Mouse (Mus musculus): ENCODE results near the gene Ddah1.

Gene Ddah1

GRCm38 (mm10) chr3:145806502-145806901, 48.0 kb downstream of the Ddah1 start:
- no peak for DNase-seq (ENCODE audit: low read depth, low spot score)

GRCm38 (mm10) chr3:145816807-145817206, 58.3 kb downstream of the Ddah1 start:
- DNase-seq (ENCODE audit: low read depth, low spot score) = no peak

- no peak for DNase-seq (ENCODE audit: low read depth, low spot score)
Measured at GRCm38 (mm10) chr3:145817276-145817675, 58.8 kb downstream of the Ddah1 start.

GRCm38 (mm10) chr3:145820439-145820838, 62.0 kb downstream of the Ddah1 start:
- DNase-seq (ENCODE audit: low read depth, low spot score) = no peak

- DNase-seq (ENCODE audit: low read depth, low spot score) = no peak
Measured at GRCm38 (mm10) chr3:145820938-145821337, 62.5 kb downstream of the Ddah1 start.

- DNase-seq (ENCODE audit: low read depth, low spot score) = no peak
Measured at GRCm38 (mm10) chr3:145822201-145822600, 63.7 kb downstream of the Ddah1 start.

GRCm38 (mm10) chr3:145823661-145824060, 65.2 kb downstream of the Ddah1 start:
- DNase-seq (ENCODE audit: low read depth, low spot score) = no peak

- DNase-seq (ENCODE audit: low read depth, low spot score) = no peak
Measured at GRCm38 (mm10) chr3:145825416-145826055, 67.1 kb downstream of the Ddah1 start.

GRCm38 (mm10) chr3:145827191-145828045, 68.9 kb downstream of the Ddah1 start:
- no peak for DNase-seq (ENCODE audit: low read depth, low spot score)

- DNase-seq (ENCODE audit: low read depth, low spot score) = no peak
Measured at GRCm38 (mm10) chr3:145828906-145829305, 70.4 kb downstream of the Ddah1 start.

- DNase-seq (ENCODE audit: low read depth, low spot score) = no peak
Measured at GRCm38 (mm10) chr3:145833948-145834538, 75.6 kb downstream of the Ddah1 start.

GRCm38 (mm10) chr3:145838281-145838680, 79.8 kb downstream of the Ddah1 start:
- no peak for DNase-seq (ENCODE audit: low read depth, low spot score)

GRCm38 (mm10) chr3:145841961-145842710, 83.7 kb downstream of the Ddah1 start:
- no peak for DNase-seq (ENCODE audit: low read depth, low spot score)

GRCm38 (mm10) chr3:145843836-145844235, 85.4 kb downstream of the Ddah1 start:
- no peak for DNase-seq (ENCODE audit: low read depth, low spot score)

- no peak for DNase-seq (ENCODE audit: low read depth, low spot score)
Measured at GRCm38 (mm10) chr3:145844891-145845290, 86.4 kb downstream of the Ddah1 start.

GRCm38 (mm10) chr3:145846255-145846654, 87.8 kb downstream of the Ddah1 start:
- DNase-seq (ENCODE audit: low read depth, low spot score) = no peak

- DNase-seq (ENCODE audit: low read depth, low spot score) = no peak
Measured at GRCm38 (mm10) chr3:145852041-145852440, 93.6 kb downstream of the Ddah1 start.

GRCm38 (mm10) chr3:145852800-145853199, 94.3 kb downstream of the Ddah1 start:
- DNase-seq (ENCODE audit: low read depth, low spot score) = no peak

- DNase-seq (ENCODE audit: low read depth, low spot score) = no peak
Measured at GRCm38 (mm10) chr3:145853713-145854112, 95.2 kb downstream of the Ddah1 start.

- DNase-seq (ENCODE audit: low read depth, low spot score) = no peak
Measured at GRCm38 (mm10) chr3:145854427-145854826, 96.0 kb downstream of the Ddah1 start.

GRCm38 (mm10) chr3:145855299-145855698, 96.8 kb downstream of the Ddah1 start:
- DNase-seq (ENCODE audit: low read depth, low spot score) = no peak

GRCm38 (mm10) chr3:145858388-145858787, 99.9 kb downstream of the Ddah1 start:
- DNase-seq (ENCODE audit: low read depth, low spot score) = no peak

All from CD4-positive, CD25-positive, alpha-beta regulatory T cell, adult 2 months (primary cell).